In genomic region chr3:60707139-60707538, GRCm38 (mm10) we compare ENCODE assay signal across 24 mouse cellular contexts.
DNase-seq lines count a peak whose midpoint lies in the region; ATAC-seq and TF ChIP-seq lines count a peak whose summit lies in the region.
"Had no signal": no experiment of that assay in that cellular context is flagged by ENCODE, and none has a peak within 500 bp of the region (broad histone marks: within the 10 kb centered on the region; RNA-seq: fewer than 3 reads in every experiment).

No protein-coding gene starts in this region.

- peak overlapping the region; percentile 7; the same call in 1 of the 2 replicates for H3K27ac ChIP-seq in embryonic fibroblast, embryonic 13.5 days (ENCODE audit: insufficient read depth, low read length)
- no peak overlapping the region for H3K27ac ChIP-seq in liver, postnatal 0 days (ENCODE audit: low read depth)
- no peak overlapping the region for H3K27ac ChIP-seq in heart, embryonic 10.5 days
- H3K27ac ChIP-seq: embryonic facial prominence, embryonic 12.5 days; forebrain, embryonic 10.5 days; gastrocnemius, adult 2 months; heart, embryonic 13.5 days; hindbrain, embryonic 15.5 days had no signal

- TF ChIP-seq CTCF in embryonic fibroblast, embryonic 13.5 days (IDR thresholded peaks at IDR 0.05; ENCODE audit: borderline replicate concordance, insufficient read depth, low read length), result no peak
- TF ChIP-seq CTCF in liver, postnatal 0 days (IDR thresholded peaks at IDR 0.05; ENCODE audit: low read depth), result no peak

- no peaks in the 10 kb centered on the region for H3K36me3 ChIP-seq in liver, postnatal 0 days (replicated peaks; ENCODE audit: insufficient read depth, low read length)
- no peaks in the 10 kb centered on the region for H3K36me3 ChIP-seq in heart, embryonic 10.5 days
- H3K36me3 ChIP-seq: embryonic facial prominence, embryonic 12.5 days; forebrain, embryonic 10.5 days; heart, embryonic 13.5 days; hindbrain, embryonic 15.5 days had no signal

- no peaks in the 10 kb centered on the region for H3K27me3 ChIP-seq in liver, postnatal 0 days (ENCODE audit: insufficient read depth, low read length)
- H3K27me3 ChIP-seq in heart, embryonic 10.5 days (ENCODE audit: insufficient read depth, poor library complexity, severe bottlenecking), result no peaks in the 10 kb centered on the region
- H3K27me3 ChIP-seq: embryonic facial prominence, embryonic 12.5 days; heart, embryonic 13.5 days; hindbrain, embryonic 15.5 days had no signal

- TF ChIP-seq POLR2A in embryonic fibroblast, embryonic 13.5 days (IDR thresholded peaks at IDR 0.05; ENCODE audit: low read depth, low read length), result no peak

- H3K9me3 ChIP-seq in liver, postnatal 0 days (ENCODE audit: low read length), result no peaks in the 10 kb centered on the region
- no peaks in the 10 kb centered on the region for H3K9me3 ChIP-seq in heart, embryonic 10.5 days
- H3K9me3 ChIP-seq: embryonic facial prominence, embryonic 12.5 days; forebrain, embryonic 10.5 days; heart, embryonic 13.5 days; hindbrain, embryonic 15.5 days had no signal

- no peak for ATAC-seq in liver, postnatal 0 days
- ATAC-seq: CD4-positive, CD25-positive, alpha-beta regulatory T cell, adult 4 months; forebrain, embryonic 14.5 days; inflammation-experienced regulatory T-cells, adult 6 months; intestine, postnatal 0 days had no signal

- WGBS in liver, postnatal 0 days (ENCODE audit: insufficient replicate concordance), result 80% methylated on average over 4 of the region's 4 CpGs
- 83% methylated on average over 4 of the region's 4 CpGs for WGBS in heart, embryonic 10.5 days

- TF ChIP-seq EP300 in liver, postnatal 0 days (IDR thresholded peaks at IDR 0.05; ENCODE audit: low read depth), result no peak

- H3K4me1 ChIP-seq in embryonic fibroblast, embryonic 13.5 days (ENCODE audit: control insufficient read depth, insufficient read depth, low read length), result peaks cover 2% of the 10 kb centered on the region; the same call in 1 of the 2 replicates
- no peaks in the 10 kb centered on the region for H3K4me1 ChIP-seq in liver, postnatal 0 days (ENCODE audit: insufficient read depth)
- H3K4me1 ChIP-seq in heart, embryonic 10.5 days, result no peaks in the 10 kb centered on the region
- H3K4me1 ChIP-seq: embryonic facial prominence, embryonic 12.5 days; forebrain, embryonic 10.5 days; heart, embryonic 13.5 days; hindbrain, embryonic 15.5 days had no signal

- no peak overlapping the region for H3K4me3 ChIP-seq in embryonic fibroblast, embryonic 13.5 days (ENCODE audit: insufficient read depth, low read length)
- no peak overlapping the region for H3K4me3 ChIP-seq in liver, postnatal 0 days (ENCODE audit: low read depth, low read length)
- no peak overlapping the region for H3K4me3 ChIP-seq in heart, embryonic 10.5 days
- H3K4me3 ChIP-seq: embryonic facial prominence, embryonic 12.5 days; forebrain, embryonic 10.5 days; gastrocnemius, adult 2 months; heart, embryonic 13.5 days; hindbrain, embryonic 15.5 days had no signal

- no peak overlapping the region for H3K4me2 ChIP-seq in liver, postnatal 0 days (ENCODE audit: low read depth, low read length)
- H3K4me2 ChIP-seq: embryonic facial prominence, embryonic 12.5 days; heart, embryonic 13.5 days; hindbrain, embryonic 15.5 days had no signal

- no peak overlapping the region for H3K9ac ChIP-seq in liver, postnatal 0 days (replicated peaks)
- H3K9ac ChIP-seq: embryonic facial prominence, embryonic 12.5 days; heart, embryonic 13.5 days; hindbrain, embryonic 15.5 days had no signal

- peak; percentile 1 for DNase-seq in adrenal gland, adult 8-10 months
- no peak for DNase-seq in adrenal gland, adult 18-20 months (ENCODE audit: low spot score in 2 of 2)
- peak; percentile 65 for DNase-seq in 3T3-L1 (ENCODE audit: low read depth, low spot score)
- DNase-seq in Muller cell, postnatal 12 days (ENCODE audit: inconsistent ontology term), result peak; percentile 11
- no peak for DNase-seq in liver, postnatal 0 days
- DNase-seq in layer of hippocampus, adult 18-20 months (ENCODE audit: low spot score in 2 of 2), result no peak
- DNase-seq in heart, embryonic 10.5 days (ENCODE audit: low spot score), result no peak
- DNase-seq: B cell, adult 2 months; cerebellum, adult 11-12 months; cerebellum, adult 9-10 months; cerebellum, postnatal 25 days; gastrocnemius, adult 2 months; gastrocnemius, postnatal 25 days; heart, postnatal 36 days; kidney, adult 8-10 months had no signal

Comparison
In these comparisons a context has a peak if more than half of its experiments do, and no peak if none do; other contexts are left out.
1. DNase-seq: peak in adrenal gland, adult 8-10 months (single experiment), 3T3-L1 (single experiment) and Muller cell, postnatal 12 days (single experiment); none in adrenal gland, adult 18-20 months (0 of 2), liver, postnatal 0 days (single experiment), layer of hippocampus, adult 18-20 months (0 of 2) and heart, embryonic 10.5 days (single experiment).